Mouse (Mus musculus) midbrain, embryonic 15.5 days (tissue): ENCODE data around the gene Hspa12b. TPM values are rescaled to one million over a fixed set of nuclear protein-coding genes. Genes with fewer than 3 reads are reported as not detected.
A peak's percentile ranks its signal among the peaks of the same experiment; 100 is the strongest.
"Not testable (repeated sequence)": the region's sequence is repeated elsewhere in the genome, so short reads cannot be mapped to it uniquely, and the experiment has no call there.

Source experiments
- ATAC-seq: fragments of 200-750 bp; cut with Nextera tagmentation; replicated peaks from 2 replicates; pipeline ENCODE4 v1.8.0; 2017; ENCODE audit warnings: moderate TSS enrichment
- H3K27ac ChIP-seq: fragments of 300-500 bp; sonication (generic); 2 replicates; pipeline ENCODE4 v1.5.1; 2015; ENCODE audit warnings: mild to moderate bottlenecking, inconsistent platforms
- H3K27me3 ChIP-seq: fragments of 300-500 bp; sonication (generic); replicated peaks from 2 replicates; pipeline ENCODE4 v1.6.1; 2015; ENCODE audit warnings: inconsistent platforms
- H3K36me3 ChIP-seq: fragments of 300-500 bp; sonication (generic); replicated peaks from 2 replicates; pipeline ENCODE4 v1.6.1; 2015; ENCODE audit warnings: inconsistent platforms
- H3K4me1 ChIP-seq: fragments of 300-500 bp; sonication (generic); 2 replicates; pipeline ENCODE4 v1.6.1; 2015; ENCODE audit warnings: inconsistent platforms
- H3K4me2 ChIP-seq: fragments of 300-500 bp; sonication (generic); 2 replicates; pipeline ENCODE4 v1.6.1; 2015; ENCODE audit warnings: inconsistent platforms, mild to moderate bottlenecking, moderate library complexity
- H3K4me3 ChIP-seq: fragments of 300-500 bp; sonication (generic); 2 replicates; pipeline ENCODE4 v1.5.1; 2015; ENCODE audit warnings: mild to moderate bottlenecking, inconsistent platforms
- H3K9ac ChIP-seq: fragments of 300-500 bp; sonication (generic); 2 replicates; pipeline ENCODE4 v1.6.1; 2015; ENCODE audit warnings: mild to moderate bottlenecking, inconsistent platforms
- H3K9me3 ChIP-seq: fragments of 300-500 bp; sonication (generic); 2 replicates; pipeline ENCODE4 v1.6.1; 2016; ENCODE audit warnings: inconsistent platforms
- WGBS: fragments of 180-500 bp; shearing (Covaris S2); methylation state at CpG from one replicate; pipeline ENCODE4 v1.1.7; 2015; ENCODE audit warnings: mixed read lengths; 5-methylcytosine and 5-hydroxymethylcytosine counted together
- polyA plus RNA-seq: library from polyadenylated mRNA; unstranded; fragments of >200 nt; fragmentation: Nextera tagmentation; extraction: Ambion mirVana; gene quantifications from 2 replicates; pipeline ENCODE4 v1.2.1, GENCODE M21; 2015

Hspa12b gene
- polyA plus RNA-seq, 1 experiment from 2014 or later, result 4.6 TPM

GRCm38 (mm10) chr2:131104021-131104420 is 23.1 kb upstream of the Hspa12b start:
- Histone ChIP-seq H3K9me3 (no peaks in the 10 kb centered on the region), H3K27ac (no peak overlapping the region), H3K27me3 (no peaks in the 10 kb centered on the region), H3K4me2 (no peak overlapping the region), H3K36me3 (no peaks in the 10 kb centered on the region), H3K4me1 (no peaks in the 10 kb centered on the region), H3K4me3 (no peak overlapping the region), H3K9ac (no peak overlapping the region)
- no peak for ATAC-seq
- 94% methylated on average over 4 of the region's 4 CpGs for WGBS

- not testable (repeated sequence) for H3K27ac ChIP-seq, H3K9ac ChIP-seq, H3K4me3 ChIP-seq, H3K9me3 ChIP-seq, H3K27me3 ChIP-seq, H3K4me1 ChIP-seq, ATAC-seq, H3K36me3 ChIP-seq, H3K4me2 ChIP-seq
- 67% methylated on average over 4 of the region's 4 CpGs for WGBS
These were observed 22.0 kb upstream of the Hspa12b start for GRCm38 (mm10) chr2:131105061-131105460.

- Histone ChIP-seq H3K4me2 (no peak overlapping the region), H3K9me3 (no peaks in the 10 kb centered on the region), H3K27ac (no peak overlapping the region), H3K27me3 (no peaks in the 10 kb centered on the region), H3K36me3 (no peaks in the 10 kb centered on the region), H3K9ac (no peak overlapping the region), H3K4me1 (no peaks in the 10 kb centered on the region), H3K4me3 (no peak overlapping the region)
- no peak for ATAC-seq
- 96% methylated on average over 5 of the region's 5 CpGs for WGBS
These were observed 21.1 kb upstream of the Hspa12b start for GRCm38 (mm10) chr2:131105989-131106388.

GRCm38 (mm10) chr2:131118968-131119574 is 8.0 kb upstream of the Hspa12b start:
- no peak overlapping the region for H3K4me3 ChIP-seq
- H3K9me3 ChIP-seq, result no peaks in the 10 kb centered on the region
- H3K4me1 ChIP-seq, result no peaks in the 10 kb centered on the region
- no peaks in the 10 kb centered on the region for H3K36me3 ChIP-seq
- no peaks in the 10 kb centered on the region for H3K27me3 ChIP-seq
- no peak overlapping the region for H3K4me2 ChIP-seq
- ATAC-seq, result no peak
- WGBS, result 89% methylated on average over 2 of the region's 2 CpGs
- no peak overlapping the region for H3K27ac ChIP-seq
- H3K9ac ChIP-seq, result no peak overlapping the region

DNA sequence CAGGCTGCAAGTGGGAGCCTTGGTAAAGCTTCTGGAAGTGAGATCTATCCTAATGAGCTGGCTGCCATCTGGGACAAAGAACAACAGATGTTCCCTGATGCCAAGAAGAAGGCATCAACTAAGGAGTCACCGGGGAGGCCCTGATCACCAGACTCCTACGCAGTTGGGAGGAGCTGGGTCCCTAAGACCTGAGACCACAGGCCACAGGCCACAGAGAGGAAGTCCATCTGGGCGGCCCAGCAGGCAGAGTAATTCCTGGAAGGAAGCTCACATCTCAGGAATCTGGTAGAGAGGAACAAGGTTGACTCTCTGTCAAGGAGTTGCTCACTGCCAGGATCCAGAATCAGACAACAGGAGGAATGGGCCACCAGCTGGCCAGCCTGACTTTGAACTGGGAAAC is 2.9 kb upstream of the Hspa12b start:
- no peak overlapping the region for H3K9ac ChIP-seq
- H3K27me3 ChIP-seq, result no peaks in the 10 kb centered on the region
- WGBS, result 77% methylated on average over 3 of the region's 3 CpGs
- H3K9me3 ChIP-seq, result no peaks in the 10 kb centered on the region
- peaks cover 9% of the 10 kb centered on the region for H3K4me1 ChIP-seq
- no peak overlapping the region for H3K27ac ChIP-seq
- no peak overlapping the region for H3K4me3 ChIP-seq
- ATAC-seq, result no peak
- H3K4me2 ChIP-seq, result no peak overlapping the region
- no peaks in the 10 kb centered on the region for H3K36me3 ChIP-seq

GRCm38 (mm10) chr2:131125157-131125963 is 1.7 kb upstream of the Hspa12b start:
- H3K4me3 ChIP-seq, result no peak overlapping the region
- H3K9ac ChIP-seq, result no peak overlapping the region
- no peak for ATAC-seq
- no peaks in the 10 kb centered on the region for H3K36me3 ChIP-seq
- no peak overlapping the region for H3K4me2 ChIP-seq
- WGBS, result 93% methylated on average over 9 of the region's 9 CpGs
- H3K27ac ChIP-seq, result no peak overlapping the region
- H3K27me3 ChIP-seq, result no peaks in the 10 kb centered on the region
- no peaks in the 10 kb centered on the region for H3K9me3 ChIP-seq
- H3K4me1 ChIP-seq, result peaks cover 9% of the 10 kb centered on the region

DNA sequence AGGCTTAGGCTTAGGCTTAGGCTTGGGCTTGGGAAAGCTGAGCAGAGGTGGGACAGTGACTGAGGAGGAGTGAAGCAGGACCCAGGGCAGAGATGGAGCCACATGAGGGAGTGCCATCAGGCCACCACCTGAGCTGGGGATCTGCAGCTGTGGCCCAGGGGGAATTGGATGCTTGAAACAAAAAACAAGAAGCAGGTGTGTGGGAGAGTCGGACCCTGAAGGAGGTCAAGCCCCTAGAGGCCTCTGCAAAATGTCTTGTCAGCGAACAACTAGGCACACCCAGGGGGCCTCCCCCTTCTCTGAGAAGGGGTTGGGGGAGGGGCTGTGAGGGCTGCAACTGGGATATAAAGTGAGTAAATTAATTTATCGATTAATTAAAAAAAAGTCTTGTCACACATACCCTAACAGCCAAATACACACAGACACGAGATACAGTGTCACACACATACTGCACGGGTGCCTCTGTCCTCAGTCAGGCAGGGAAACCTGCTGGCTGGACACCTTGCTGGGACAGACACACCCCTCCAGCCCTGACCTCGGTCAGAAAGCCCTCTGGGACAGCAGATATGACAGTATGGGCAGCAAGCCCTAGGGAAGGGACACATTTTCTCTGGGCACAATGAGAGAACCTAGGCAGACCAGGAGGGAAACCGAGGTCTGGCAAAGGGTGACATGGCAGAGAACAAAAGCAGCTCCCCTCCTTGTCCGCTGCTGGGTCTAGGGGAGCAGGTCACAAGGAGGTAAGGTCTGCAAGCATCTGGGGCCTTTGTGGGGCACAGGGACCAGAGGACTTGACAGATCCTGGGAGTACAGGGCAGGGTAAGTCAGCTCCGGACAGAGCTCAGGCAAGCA is 890 bp upstream of the Hspa12b start:
- Histone ChIP-seq H3K36me3 (no peaks in the 10 kb centered on the region), H3K27ac (no peak overlapping the region), H3K27me3 (no peaks in the 10 kb centered on the region), H3K9me3 (no peaks in the 10 kb centered on the region), H3K4me2 (no peak overlapping the region), H3K4me3 (no peak overlapping the region), H3K4me1 (peaks cover 9% of the 10 kb centered on the region), H3K9ac (no peak overlapping the region)
- 49% methylated on average over 9 of the region's 9 CpGs for WGBS
- ATAC-seq, result 0 out of 2 replicates have a peak, but pooled peaks have one; percentile 42

DNA sequence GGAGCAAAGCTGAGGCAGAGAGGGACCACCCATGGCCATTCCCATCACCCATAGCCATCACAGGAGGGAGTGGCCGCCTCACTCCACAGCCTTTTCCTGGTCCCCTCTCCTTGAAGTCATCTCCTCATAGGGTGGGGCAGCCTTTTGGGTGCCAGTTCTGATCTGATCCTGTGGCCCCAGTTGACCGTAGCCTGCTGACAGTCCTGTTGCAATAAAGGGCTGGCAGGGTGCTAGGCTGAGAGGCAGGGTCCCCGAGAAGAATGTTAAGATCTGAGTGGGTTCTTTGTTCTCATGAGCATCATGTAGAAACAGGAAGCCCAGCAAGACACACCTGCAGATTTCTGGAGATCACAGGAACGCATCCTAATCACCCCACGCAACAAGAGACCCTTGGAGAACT is 1.1 kb downstream of the Hspa12b start:
- no peaks in the 10 kb centered on the region for H3K9me3 ChIP-seq
- H3K4me2 ChIP-seq, result peak overlapping the region; percentile 87
- H3K9ac ChIP-seq, result no peak overlapping the region
- H3K27me3 ChIP-seq, result no peaks in the 10 kb centered on the region
- no peak overlapping the region for H3K4me3 ChIP-seq
- no peaks in the 10 kb centered on the region for H3K36me3 ChIP-seq
- 95% methylated on average over 5 of the region's 5 CpGs for WGBS
- H3K27ac ChIP-seq, result no peak overlapping the region
- peaks cover 9% of the 10 kb centered on the region for H3K4me1 ChIP-seq
- ATAC-seq, result no peak

- no peak overlapping the region for H3K9ac ChIP-seq
- no peak for ATAC-seq
- no peaks in the 10 kb centered on the region for H3K36me3 ChIP-seq
- no peaks in the 10 kb centered on the region for H3K9me3 ChIP-seq
- no peak overlapping the region for H3K4me3 ChIP-seq
- no peak overlapping the region for H3K27ac ChIP-seq
- H3K4me2 ChIP-seq, result no peak overlapping the region
- peaks cover 9% of the 10 kb centered on the region for H3K4me1 ChIP-seq
- H3K27me3 ChIP-seq, result no peaks in the 10 kb centered on the region
- WGBS, result 84% methylated on average over 3 of the region's 3 CpGs
These were observed 1.6 kb downstream of the Hspa12b start for GRCm38 (mm10) chr2:131128636-131129157.

- WGBS, result 92% methylated on average over 5 of the region's 5 CpGs
- H3K4me3 ChIP-seq, result no peak overlapping the region
- ATAC-seq, result no peak
- H3K27ac ChIP-seq, result no peak overlapping the region
- no peak overlapping the region for H3K4me2 ChIP-seq
- H3K36me3 ChIP-seq, result no peaks in the 10 kb centered on the region
- H3K27me3 ChIP-seq, result no peaks in the 10 kb centered on the region
- H3K4me1 ChIP-seq, result peaks cover 9% of the 10 kb centered on the region
- no peaks in the 10 kb centered on the region for H3K9me3 ChIP-seq
- H3K9ac ChIP-seq, result no peak overlapping the region
These were observed 2.8 kb downstream of the Hspa12b start for GRCm38 (mm10) chr2:131129836-131130235.

DNA sequence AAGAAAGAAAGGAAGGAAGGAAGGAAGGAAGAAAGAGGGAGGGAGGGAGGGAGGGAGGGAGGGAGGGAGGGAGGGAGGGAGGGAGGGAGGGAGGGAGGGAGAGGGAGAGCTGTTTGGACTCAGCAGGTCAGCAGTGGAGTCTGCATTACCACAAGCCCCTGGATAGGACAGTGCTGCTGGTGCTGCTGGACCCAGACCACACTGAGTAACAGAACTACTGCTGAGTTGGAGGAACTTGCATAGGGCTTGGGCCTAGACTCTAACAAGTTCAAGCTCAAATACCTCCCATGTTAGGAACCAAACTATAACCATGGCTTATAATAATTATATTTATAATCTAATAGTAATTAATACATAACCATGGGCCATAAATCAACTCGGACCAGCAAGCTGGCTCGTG is 3.8 kb downstream of the Hspa12b start:
- Histone ChIP-seq H3K4me3 (no peak overlapping the region), H3K9me3 (no peaks in the 10 kb centered on the region), H3K9ac (no peak overlapping the region), H3K27ac (no peak overlapping the region), H3K27me3 (no peaks in the 10 kb centered on the region), H3K4me2 (no peak overlapping the region), H3K4me1 (peaks cover 9% of the 10 kb centered on the region), H3K36me3 (no peaks in the 10 kb centered on the region)
- ATAC-seq, result no peak
- WGBS, result 95% methylated on average over 2 of the region's 2 CpGs
